Mouse (Mus musculus) gastrocnemius, postnatal 4 days (tissue): Measurements from ENCODE around the gene Slc35b4. TPM values are rescaled to one million over a fixed set of nuclear protein-coding genes. Genes with fewer than 3 reads are reported as not detected.

ENCODE experiments used
- DNase-seq, 2 experiments: peaks; one replicate each; pipeline ENCODE4 v3.0.0; 2021 to 2022; ENCODE audit warnings: low spot score in 2 of 2, mixed read lengths in 2 of 2
- long read RNA-seq, 2 experiments: library from polyadenylated mRNA; stranded (forward); transcript quantifications; one replicate each; pipeline ENCODE4 v2.0.0; 2021
- total RNA-seq, 2 experiments: library from RNA; stranded (reverse); gene quantifications; 2 replicates each; pipeline ENCODE4 v1.2.3; 2021

Gene Slc35b4
- total RNA-seq = 10 to 100 TPM; 19.8 TPM
- long read RNA-seq, experiment 1, full-length matches to known transcripts = 23 of 29 reads
- long read RNA-seq, experiment 1, partial matches to known transcripts = 0 of 29 reads
- long read RNA-seq, experiment 1, other reads (novel, unspliced or antisense) = 6 of 29 reads
- long read RNA-seq, experiment 2, full-length matches to known transcripts = 38 of 46 reads
- long read RNA-seq, experiment 2, partial matches to known transcripts = 1 of 46 reads
- long read RNA-seq, experiment 2, other reads (novel, unspliced or antisense) = 7 of 46 reads

GRCm38 (mm10) chr6:34176864-34177247 is at the start of gene Slc35b4:
Gene Slc35b4 (minus strand): TSS chr6:34177111.
- DNase-seq = peak; percentile 75 to 92

- DNase-seq = no peak
These were observed 48.2 kb upstream of the Slc35b4 start for GRCm38 (mm10) chr6:34225004-34225599.

DNA sequence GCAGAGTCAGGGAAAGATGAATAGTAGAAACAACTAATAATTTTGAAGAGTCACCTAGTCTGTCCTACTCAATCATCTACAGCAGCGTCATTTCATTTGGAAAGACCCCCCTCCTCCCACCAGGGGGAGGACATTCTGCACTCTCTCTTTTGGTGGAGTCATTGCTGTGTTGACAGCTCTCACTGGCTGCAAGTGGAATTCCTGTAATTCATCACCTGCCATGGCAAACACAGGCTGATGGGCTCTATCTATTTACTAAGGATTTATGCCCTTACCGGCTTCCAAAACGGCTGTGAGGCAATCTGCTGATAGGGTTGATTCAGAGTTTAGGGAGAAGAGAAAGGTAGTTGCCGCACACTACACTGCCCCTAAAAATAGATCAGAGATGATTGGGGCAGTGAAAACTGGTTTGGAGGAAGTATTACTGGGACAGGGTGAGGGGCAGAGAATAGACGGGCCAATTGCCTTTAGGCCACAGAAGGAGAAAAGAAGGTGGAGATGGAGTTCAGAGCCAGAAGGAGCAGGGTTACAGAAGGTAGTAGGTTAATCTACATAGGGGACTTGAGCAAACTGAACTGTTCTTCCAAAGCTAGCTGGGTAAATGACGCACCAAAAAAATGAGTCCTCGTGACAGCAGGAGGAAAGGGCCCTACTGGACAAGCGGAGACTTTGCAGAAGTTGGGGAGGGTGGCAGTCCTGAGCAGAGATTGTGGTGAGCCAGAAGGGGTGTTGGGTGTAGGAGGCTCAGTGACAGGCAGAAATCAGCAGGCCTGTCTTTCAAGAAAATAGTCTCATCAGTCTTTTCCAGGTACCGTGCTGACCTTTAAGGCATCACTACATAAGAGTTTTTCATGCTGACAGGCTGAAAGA is 39.8 kb upstream of the Slc35b4 start:
- DNase-seq = no peak

GRCm38 (mm10) chr6:34205754-34206153 is 28.8 kb upstream of the Slc35b4 start:
- no peak for DNase-seq

- DNase-seq = peak in 1 of 2 experiments; percentile 20
These were observed 28.2 kb upstream of the Slc35b4 start for GRCm38 (mm10) chr6:34204971-34205572.

GRCm38 (mm10) chr6:34203503-34203902 is 26.6 kb upstream of the Slc35b4 start:
- DNase-seq = no peak

- DNase-seq = no peak
These were observed 18.1 kb upstream of the Slc35b4 start for GRCm38 (mm10) chr6:34194981-34195380.

DNA sequence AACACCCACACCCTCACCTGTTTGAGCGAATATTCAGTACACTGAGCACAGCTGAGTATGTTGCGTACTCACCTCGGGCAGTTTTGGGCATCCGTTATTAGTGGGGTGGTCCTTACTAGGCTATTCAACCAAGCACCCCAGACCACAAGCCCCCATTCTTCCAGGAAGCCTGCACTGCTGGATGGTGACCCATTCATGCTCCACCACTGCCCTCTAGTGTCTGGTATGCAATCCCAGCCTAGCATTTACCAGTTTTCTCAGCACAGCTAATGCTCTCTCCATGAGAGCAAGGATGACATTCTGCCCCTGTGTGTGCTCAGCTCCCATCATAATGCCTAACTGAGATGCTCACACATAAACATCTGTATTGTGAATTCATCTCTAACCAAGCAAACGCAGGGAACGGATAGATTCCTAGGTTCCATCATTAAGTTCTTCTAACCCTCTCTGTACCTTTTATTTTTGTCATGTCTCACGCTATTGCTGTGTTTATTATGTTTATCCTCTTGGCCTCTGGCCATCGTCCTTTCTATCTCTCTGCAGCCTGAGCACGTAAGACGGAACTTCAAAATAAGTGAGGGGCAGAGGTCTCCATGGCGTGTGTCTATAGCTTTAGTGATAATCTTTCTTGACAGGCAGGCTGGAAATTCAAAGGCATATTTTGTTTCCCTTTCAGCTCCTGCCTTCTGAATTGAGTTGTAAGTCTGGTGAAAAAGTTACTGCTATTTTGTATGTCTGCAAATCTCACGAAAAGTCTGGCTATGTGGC is 17.0 kb upstream of the Slc35b4 start:
- peak; percentile 19 to 48 for DNase-seq

DNA sequence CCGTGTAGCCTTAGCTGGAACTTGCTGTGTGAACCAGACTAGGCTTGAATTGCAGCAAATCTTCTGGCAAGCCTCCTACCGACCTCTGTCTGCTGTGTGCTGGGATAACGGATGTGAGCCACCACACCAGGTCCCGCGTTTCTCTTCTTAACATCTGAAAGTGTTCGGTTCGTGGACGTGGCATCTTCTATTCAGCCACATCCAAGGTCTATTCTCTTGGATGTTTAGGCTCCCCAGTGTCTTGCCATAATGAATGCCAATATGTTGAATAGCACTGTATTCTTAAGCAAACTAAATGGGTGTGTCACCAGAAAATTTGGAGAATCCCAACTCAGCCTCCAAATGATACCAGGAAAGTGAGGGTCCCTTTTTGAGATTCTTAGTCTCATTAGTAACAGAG is 14.5 kb upstream of the Slc35b4 start:
- DNase-seq = no peak

DNA sequence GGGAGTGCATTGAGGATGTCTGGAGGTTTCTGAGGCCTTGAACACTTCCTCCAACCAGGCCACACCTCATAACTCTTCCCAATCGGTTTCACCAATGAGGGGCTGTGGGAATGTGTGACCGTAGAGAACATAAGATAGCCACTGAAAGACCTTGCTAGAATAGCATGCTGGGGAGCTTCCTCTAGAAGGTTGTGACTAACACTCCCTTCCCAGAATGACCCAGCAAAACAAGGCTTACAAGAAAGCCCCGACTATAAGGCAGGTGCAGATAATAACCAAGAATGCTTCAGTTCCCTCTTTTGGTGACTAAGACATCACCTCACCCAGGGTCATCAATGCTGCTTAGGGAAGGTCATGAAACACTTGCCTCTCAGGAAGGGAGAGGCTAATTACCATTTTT is 12.6 kb upstream of the Slc35b4 start:
- no peak for DNase-seq

- DNase-seq = no peak
These were observed 11.2 kb upstream of the Slc35b4 start for GRCm38 (mm10) chr6:34187986-34188599.

DNA sequence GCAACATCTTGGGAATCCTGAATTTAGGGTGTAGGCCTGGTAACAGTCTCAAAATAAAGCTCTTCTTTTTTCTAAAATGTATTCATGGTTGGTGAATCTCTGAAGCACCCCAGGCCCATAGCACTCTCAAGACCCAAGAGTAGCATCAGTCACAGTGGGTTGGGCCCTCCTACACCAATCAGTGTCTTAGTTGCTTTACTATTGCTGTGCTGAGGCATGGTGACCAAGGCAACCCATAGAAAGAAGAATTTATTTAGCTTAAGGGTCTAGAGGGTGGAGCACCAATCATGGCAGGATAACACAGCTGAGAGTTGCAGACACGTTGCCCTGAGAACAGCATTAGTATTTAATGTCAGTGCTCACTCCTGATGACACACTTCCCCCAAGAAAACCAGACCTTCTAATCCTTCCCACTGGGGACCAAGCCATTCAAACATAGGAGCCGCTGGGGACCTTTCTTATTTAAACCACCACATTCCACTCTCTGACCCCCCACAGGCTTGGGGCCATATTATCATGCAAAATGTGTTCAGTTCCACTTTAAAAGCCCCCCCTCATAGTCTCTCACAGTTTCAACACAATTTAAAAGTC is 10.5 kb upstream of the Slc35b4 start:
- DNase-seq = no peak

DNA sequence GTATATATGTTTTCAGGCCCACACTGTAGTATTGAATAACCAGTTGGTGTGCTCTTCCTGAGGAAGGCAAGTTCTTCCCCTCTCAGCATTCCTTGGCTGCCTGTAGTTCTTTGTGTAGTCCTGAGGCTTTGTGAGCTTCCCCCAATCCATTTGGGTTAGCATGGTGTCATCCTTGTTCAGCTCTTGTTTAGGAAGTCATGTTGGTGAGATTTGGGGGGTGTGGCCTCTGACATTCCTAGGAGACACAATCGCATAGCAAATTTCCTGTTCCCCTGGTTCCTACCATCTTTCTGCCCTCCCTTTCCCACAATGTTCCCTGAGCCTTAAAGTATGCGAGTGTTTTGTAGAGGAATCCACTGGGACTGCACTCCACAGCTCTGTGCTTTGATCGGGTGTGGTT is 6.4 kb upstream of the Slc35b4 start:
- DNase-seq = no peak

DNA sequence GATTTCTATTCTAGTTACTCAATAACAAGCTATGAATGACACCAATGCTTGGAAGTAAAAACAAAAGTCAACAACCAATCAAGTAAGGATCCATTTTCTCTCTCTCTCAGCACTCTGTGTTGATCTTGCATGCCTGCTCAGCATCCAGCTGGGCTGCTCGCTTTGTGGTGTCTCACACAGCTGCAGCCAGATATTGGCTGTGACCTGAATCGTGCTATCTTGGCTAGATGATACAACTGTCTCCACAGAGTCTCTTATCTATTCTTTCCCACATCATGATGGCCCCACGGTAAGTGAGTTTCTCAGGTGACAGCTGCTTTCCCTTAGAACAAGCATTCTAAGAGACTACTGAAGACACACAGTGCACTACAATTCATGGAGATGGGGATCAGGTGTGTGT is 5.0 kb upstream of the Slc35b4 start:
- no peak for DNase-seq

DNA sequence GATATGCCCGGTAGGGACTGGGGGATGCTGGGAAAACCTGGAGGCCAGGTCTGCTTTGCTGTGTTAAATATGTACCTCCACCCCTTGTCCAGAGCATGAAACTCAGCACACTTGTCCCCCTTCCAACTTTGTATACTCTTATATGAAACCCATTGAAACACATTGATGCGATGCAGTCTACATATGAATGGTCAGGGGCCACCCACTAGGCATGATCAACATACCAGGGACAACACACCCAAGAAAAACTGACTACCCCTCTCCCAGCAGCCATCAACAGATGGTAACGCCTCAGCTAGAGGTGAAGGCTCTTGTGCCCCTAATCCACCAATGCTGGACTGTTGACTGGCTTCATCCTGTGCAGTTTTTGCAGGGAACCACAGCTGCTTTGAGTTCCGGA is 3.0 kb upstream of the Slc35b4 start:
- DNase-seq = no peak

GRCm38 (mm10) chr6:34179007-34179406 is 2.1 kb upstream of the Slc35b4 start:
- no peak for DNase-seq

DNA sequence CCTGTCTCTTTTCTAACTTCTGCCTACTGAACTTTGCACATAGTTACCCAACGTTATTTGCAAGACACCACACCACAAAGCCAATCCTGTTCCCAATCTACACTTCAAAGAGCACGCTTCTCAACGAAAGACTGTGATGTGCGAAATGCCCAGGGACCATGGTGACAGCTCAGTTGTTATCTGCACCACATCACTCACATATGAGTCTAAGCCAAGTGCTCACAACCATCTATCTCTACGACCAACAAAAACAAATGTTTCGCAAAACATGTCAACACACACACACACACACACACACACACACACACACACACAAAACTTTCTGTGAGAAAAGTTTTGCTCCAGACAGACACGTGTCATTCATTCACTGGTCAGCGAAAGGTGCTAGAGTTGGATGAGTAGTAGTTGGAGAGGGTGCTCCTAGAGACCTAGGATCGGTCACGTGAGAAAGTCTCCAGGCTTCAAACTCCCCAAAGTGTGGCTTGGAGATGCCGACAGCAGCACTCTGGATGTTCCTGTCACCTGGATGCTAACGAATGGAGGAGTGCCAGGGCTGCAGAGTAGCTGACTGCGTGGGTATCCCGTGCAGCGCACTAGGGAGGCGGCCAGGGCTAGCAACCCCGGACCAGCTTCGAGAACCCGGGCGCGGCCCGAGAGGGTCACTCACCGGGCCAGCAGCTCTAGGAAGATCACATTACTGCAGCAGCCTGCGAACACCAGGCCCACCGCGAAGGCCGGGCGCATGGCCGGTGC is 624 bp downstream of the Slc35b4 start:
- no peak for DNase-seq

DNA sequence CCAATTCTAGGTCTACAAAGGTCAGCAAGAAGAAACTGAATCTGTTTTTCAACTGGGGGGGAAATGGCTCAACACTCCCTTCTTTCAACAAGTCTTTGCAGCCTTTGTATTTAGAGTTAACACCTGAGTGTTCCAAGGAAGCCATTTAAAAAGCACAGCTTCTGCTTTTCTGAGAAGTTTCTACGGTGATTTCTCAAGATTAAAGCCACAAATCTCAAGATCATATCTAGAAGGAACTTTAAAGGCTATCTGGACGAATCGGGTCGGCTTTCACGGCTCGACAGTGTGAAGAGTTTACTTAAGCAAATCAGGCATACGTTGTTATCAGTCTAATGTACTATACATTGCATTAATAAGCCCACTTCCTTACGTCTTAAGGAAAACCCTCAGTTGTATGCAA is 2.2 kb downstream of the Slc35b4 start:
- DNase-seq = no peak

- DNase-seq = no peak
These were observed 3.7 kb downstream of the Slc35b4 start for GRCm38 (mm10) chr6:34173251-34173650.
